In the genomic region with DNA sequence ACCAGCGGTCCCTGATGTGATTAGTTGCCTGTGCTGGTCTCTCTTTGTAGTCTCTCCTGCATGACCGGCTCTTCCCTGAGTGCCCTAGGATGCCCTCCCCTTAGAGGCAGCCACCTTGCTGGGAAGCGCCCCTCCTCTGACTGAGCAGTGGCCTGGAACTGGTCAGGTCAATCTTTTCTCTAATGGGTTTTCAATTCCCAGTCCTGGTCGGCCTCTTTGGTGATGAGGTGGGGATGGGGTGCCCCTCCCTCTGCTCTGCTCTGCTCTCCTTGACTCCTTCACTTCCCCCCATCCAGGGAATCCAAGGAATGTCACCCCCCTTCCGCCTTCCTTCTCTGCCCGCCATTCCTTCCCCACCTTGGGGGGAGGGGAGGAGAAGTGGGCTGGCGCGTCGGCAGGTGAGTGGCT, we compare ENCODE assay signal across 8 mouse cellular contexts. TPM values are rescaled to one million over a fixed set of nuclear protein-coding genes. Genes with fewer than 3 reads are reported as not detected.
DNase-seq lines count a peak whose midpoint lies in the region; ATAC-seq and TF ChIP-seq lines count a peak whose summit lies in the region.

A gene (minus strand): TSS at position 33 of the 408 bp plus-strand sequence.

- H3K4me3 ChIP-seq in liver, adult 2 months (ENCODE audit: insufficient read depth, low read depth, low read length): peak within 1 kb of the TSS; percentile 50
- H3K4me3 ChIP-seq in forebrain, embryonic 14.5 days (ENCODE audit: low read depth, low read length): peak within 1 kb of the TSS; percentile 25
- H3K4me3 ChIP-seq in hindbrain, embryonic 11.5 days (ENCODE audit: low read depth, low read length): peak within 1 kb of the TSS; percentile 32
- H3K4me3 ChIP-seq in limb, embryonic 14.5 days (replicated peaks; ENCODE audit: low read length): peak within 1 kb of the TSS; percentile 46
- peak within 1 kb of the TSS; percentile 35 for H3K4me3 ChIP-seq in neural tube, embryonic 11.5 days (ENCODE audit: low read depth, low read length)

- no peaks in the 10 kb centered on the region for H3K9me3 ChIP-seq in forebrain, embryonic 14.5 days (replicated peaks; ENCODE audit: control insufficient read depth, low read length)
- no peaks in the 10 kb centered on the region for H3K9me3 ChIP-seq in hindbrain, embryonic 11.5 days (ENCODE audit: control insufficient read depth, low read length)
- H3K9me3 ChIP-seq in limb, embryonic 14.5 days (ENCODE audit: control insufficient read depth, low read length): no peaks in the 10 kb centered on the region
- H3K9me3 ChIP-seq in neural tube, embryonic 11.5 days (ENCODE audit: control insufficient read depth, low read length): no peaks in the 10 kb centered on the region

- H3K27me3 ChIP-seq in liver, adult 2 months (ENCODE audit: control insufficient read depth, insufficient read depth, low read length): no peaks in the 10 kb centered on the region
- peaks cover 12% of the 10 kb centered on the region; the same call in 1 of the 2 replicates for H3K27me3 ChIP-seq in forebrain, embryonic 14.5 days (replicated peaks; ENCODE audit: control insufficient read depth, insufficient read depth, low read length)
- H3K27me3 ChIP-seq in hindbrain, embryonic 11.5 days (ENCODE audit: control insufficient read depth, insufficient read depth, low read length): peaks cover 18% of the 10 kb centered on the region
- no peaks in the 10 kb centered on the region for H3K27me3 ChIP-seq in limb, embryonic 14.5 days (ENCODE audit: control insufficient read depth, insufficient read depth, low read length)
- H3K27me3 ChIP-seq in neural tube, embryonic 11.5 days (ENCODE audit: control insufficient read depth, insufficient read depth, low read length): peaks cover 19% of the 10 kb centered on the region; the same call in 1 of the 2 replicates

- TF ChIP-seq CTCF in liver, adult 2 months (IDR thresholded peaks at IDR 0.05; ENCODE audit: low read depth, low read length): no peak

- peak within 1 kb of the TSS; percentile 60 for H3K9ac ChIP-seq in liver, adult 2 months (ENCODE audit: low read depth, low read length)
- peak within 1 kb of the TSS; percentile 51; the same call in 1 of the 2 replicates for H3K9ac ChIP-seq in forebrain, embryonic 14.5 days (ENCODE audit: low read length)
- H3K9ac ChIP-seq in hindbrain, embryonic 11.5 days (ENCODE audit: low read depth, low read length): peak within 1 kb of the TSS; percentile 57
- peak within 1 kb of the TSS; percentile 62 for H3K9ac ChIP-seq in limb, embryonic 14.5 days (ENCODE audit: low read depth, low read length, severe bottlenecking)
- peak within 1 kb of the TSS; percentile 47 for H3K9ac ChIP-seq in neural tube, embryonic 11.5 days (ENCODE audit: low read length)

- peak within 1 kb of the TSS; percentile 55 for H3K4me2 ChIP-seq in forebrain, embryonic 14.5 days (ENCODE audit: low read length)
- H3K4me2 ChIP-seq in hindbrain, embryonic 11.5 days (replicated peaks; ENCODE audit: low read depth, low read length): peak within 1 kb of the TSS; percentile 72
- peak within 1 kb of the TSS; percentile 87 for H3K4me2 ChIP-seq in limb, embryonic 14.5 days (replicated peaks; ENCODE audit: low read depth, low read length, severe bottlenecking)
- H3K4me2 ChIP-seq in neural tube, embryonic 11.5 days (ENCODE audit: low read depth): peak within 1 kb of the TSS; percentile 66

- no peak for ATAC-seq in forebrain, embryonic 14.5 days
- peak; percentile 57 for ATAC-seq in hindbrain, embryonic 11.5 days (ENCODE audit: low FRiP score)
- peak; percentile 27; the same call in 1 of the 2 replicates for ATAC-seq in limb, embryonic 14.5 days (ENCODE audit: low FRiP score, low read depth)
- ATAC-seq in neural tube, embryonic 11.5 days (ENCODE audit: insufficient read depth, low FRiP score, low TSS enrichment): peak; percentile 31; the same call in 1 of the 2 replicates
- no peak for ATAC-seq in activated CD4-positive, CD25-positive, alpha-beta regulatory T cell, adult 4 months

- no peaks in the 10 kb centered on the region for H3K79me2 ChIP-seq in liver, adult 2 months (ENCODE audit: control insufficient read depth, insufficient read depth, low read length)

- H3K27ac ChIP-seq in liver, adult 2 months (replicated peaks; ENCODE audit: insufficient read depth, low read depth, low read length): no peak within 1 kb of the TSS
- no peak within 1 kb of the TSS for H3K27ac ChIP-seq in forebrain, embryonic 14.5 days (ENCODE audit: low read depth, low read length)
- H3K27ac ChIP-seq in hindbrain, embryonic 11.5 days (ENCODE audit: low read depth, low read length): 0 out of 2 replicates have a peak within 1 kb of the TSS, but pooled peaks have one; percentile 30
- H3K27ac ChIP-seq in limb, embryonic 14.5 days (replicated peaks; ENCODE audit: low read depth, low read length): no peak within 1 kb of the TSS
- no peak within 1 kb of the TSS for H3K27ac ChIP-seq in neural tube, embryonic 11.5 days (ENCODE audit: low read depth, low read length)

- no peaks in the 10 kb centered on the region for H3K4me1 ChIP-seq in liver, adult 2 months (ENCODE audit: control insufficient read depth, insufficient read depth, low read length)
- peaks cover 6% of the 10 kb centered on the region; the same call in 1 of the 2 replicates for H3K4me1 ChIP-seq in forebrain, embryonic 14.5 days (ENCODE audit: control insufficient read depth, insufficient read depth, low read length)
- H3K4me1 ChIP-seq in hindbrain, embryonic 11.5 days (replicated peaks; ENCODE audit: control insufficient read depth, insufficient read depth, low read length): peaks cover 6% of the 10 kb centered on the region
- H3K4me1 ChIP-seq in limb, embryonic 14.5 days (ENCODE audit: control insufficient read depth, insufficient read depth, low read length): peaks cover 23% of the 10 kb centered on the region
- peaks cover 5% of the 10 kb centered on the region; the same call in 1 of the 2 replicates for H3K4me1 ChIP-seq in neural tube, embryonic 11.5 days (ENCODE audit: control insufficient read depth, insufficient read depth, low read length)

- DNase-seq in liver, adult 2 months (ENCODE audit: extremely low read depth, low read depth, low spot score): no peak
- DNase-seq in liver: no peak
- no peak for DNase-seq in forebrain, embryonic 14.5 days (ENCODE audit: low spot score)
- DNase-seq in hindbrain, embryonic 11.5 days (ENCODE audit: low spot score): peak; percentile 53
- no peak for DNase-seq in limb, embryonic 14.5 days (ENCODE audit: low spot score)
- peak; percentile 37 for DNase-seq in neural tube, embryonic 11.5 days (ENCODE audit: low spot score)
- no peak for DNase-seq in cerebellum, adult 18-20 months

- 27% methylated on average over 9 of the region's 9 CpGs for WGBS in liver, adult 2 months
- 4% methylated on average over 9 of the region's 9 CpGs for WGBS in forebrain, embryonic 14.5 days
- WGBS in hindbrain, embryonic 11.5 days: 4% methylated on average over 8 of the region's 9 CpGs
- 4% methylated on average over 9 of the region's 9 CpGs for WGBS in limb, embryonic 14.5 days
- 2% methylated on average over 9 of the region's 9 CpGs for WGBS in neural tube, embryonic 11.5 days

- H3K36me3 ChIP-seq in liver, adult 2 months (ENCODE audit: control insufficient read depth, insufficient read depth, low read length): no peaks in the 10 kb centered on the region
- no peaks in the 10 kb centered on the region for H3K36me3 ChIP-seq in forebrain, embryonic 14.5 days (ENCODE audit: control insufficient read depth, insufficient read depth, low read length)
- H3K36me3 ChIP-seq in hindbrain, embryonic 11.5 days (ENCODE audit: control insufficient read depth, insufficient read depth, low read length): no peaks in the 10 kb centered on the region
- no peaks in the 10 kb centered on the region for H3K36me3 ChIP-seq in limb, embryonic 14.5 days (ENCODE audit: control insufficient read depth, insufficient read depth, low read length)
- H3K36me3 ChIP-seq in neural tube, embryonic 11.5 days (ENCODE audit: control insufficient read depth, insufficient read depth, low read length): no peaks in the 10 kb centered on the region

- TF ChIP-seq POLR2A in liver, adult 2 months (IDR thresholded peaks at IDR 0.05; ENCODE audit: extremely low read depth, insufficient read depth, low read length): no peak
- TF ChIP-seq POLR2A in limb, embryonic 14.5 days (IDR thresholded peaks at IDR 0.05; ENCODE audit: borderline replicate concordance, extremely low read depth, insufficient read depth, insufficient read length): no peak

RNA-seq across cellular contexts. Expression of the gene that starts here (rescaled TPM):
- 2.3 and 2.5 TPM in 2 replicates for total RNA-seq in liver, adult 2 months (2014; rRNA removed)
- polyA plus RNA-seq in liver, adult 2 months (2012; rRNA removed): 4.8 and 5.4 TPM in 2 replicates
- 5.8 and 7.6 TPM in 2 replicates for polyA plus RNA-seq in forebrain, embryonic 14.5 days (2014; fragmentation: Nextera tagmentation; extraction: Ambion mirVana)
- polyA plus RNA-seq in hindbrain, embryonic 11.5 days (2014; fragmentation: Nextera tagmentation; extraction: Ambion mirVana): 20.6 and 22.1 TPM in 2 replicates
- 94.3 and 108 TPM in 2 replicates for polyA plus RNA-seq in limb, embryonic 14.5 days (2012; rRNA removed)
- 114 and 116 TPM in 2 replicates for polyA plus RNA-seq in limb, embryonic 14.5 days (2014; fragmentation: Nextera tagmentation; extraction: Ambion mirVana)
- polyA plus RNA-seq in neural tube, embryonic 11.5 days (2014; fragmentation: Nextera tagmentation; extraction: Ambion mirVana): 21.1 and 21.7 TPM in 2 replicates
- 1 to 10 TPM; 1.4 to 1.6 TPM for polyA plus RNA-seq in activated CD4-positive, CD25-positive, alpha-beta regulatory T cell, adult 4 months (2017; shearing (Covaris generic))

Comparison
In these comparisons a context has a peak if more than half of its experiments do, and no peak if none do; other contexts are left out.
1. DNase-seq: peak in hindbrain, embryonic 11.5 days (single experiment) and neural tube, embryonic 11.5 days (single experiment); none in liver, adult 2 months (single experiment), liver (single experiment), forebrain, embryonic 14.5 days (single experiment), limb, embryonic 14.5 days (single experiment) and cerebellum, adult 18-20 months (0 of 2).
2. ATAC-seq: peak in hindbrain, embryonic 11.5 days (single experiment), limb, embryonic 14.5 days (single experiment) and neural tube, embryonic 11.5 days (single experiment); none in forebrain, embryonic 14.5 days (single experiment) and activated CD4-positive, CD25-positive, alpha-beta regulatory T cell, adult 4 months (single experiment).
3. Peak in every context shown above with its lines, with median percentiles within 50 percentile points of each other: H3K4me3 ChIP-seq, H3K9ac ChIP-seq and H3K4me2 ChIP-seq.